Mouse (Mus musculus): ENCODE measurements around the gene Gm20388. TPM values are rescaled to one million over a fixed set of nuclear protein-coding genes. Genes with fewer than 3 reads are reported as not detected.

Gm20388 gene
- polyA plus RNA-seq, 1 experiment from 2014 or later = 7.4 TPM

DNA sequence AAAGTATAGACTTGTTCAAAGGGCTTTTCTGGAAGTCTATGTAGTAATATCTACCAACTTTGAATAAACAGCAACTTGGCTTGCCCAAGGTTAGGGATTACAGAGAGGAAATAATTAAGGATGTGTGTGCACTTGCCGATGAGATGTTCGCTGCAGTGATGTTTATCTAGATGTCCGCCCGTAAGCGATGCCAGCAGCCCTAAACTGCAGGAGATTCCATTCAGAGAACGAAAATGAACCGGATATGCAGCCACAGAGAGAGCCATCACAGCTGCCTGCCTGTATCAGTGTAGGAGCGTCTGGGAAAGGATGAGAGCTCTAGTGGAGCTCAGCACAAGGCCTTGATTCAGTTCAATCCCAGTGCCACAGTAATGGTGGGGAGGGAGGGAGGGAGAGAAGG lies 1125.0 kb downstream of the Gm20388 start:
- H3K9me3 ChIP-seq (replicated peaks; ENCODE audit: control insufficient read depth, low read length) = no peaks in the 10 kb centered on the region
- 0 out of 2 replicates have a peak, but pooled peaks have one; percentile 26 for ATAC-seq (ENCODE audit: insufficient read depth, low FRiP score)
- peak overlapping the region; percentile 38 for H3K27ac ChIP-seq (ENCODE audit: low read length)
- WGBS = 36% methylated on average over 8 of the region's 8 CpGs
- H3K27me3 ChIP-seq (ENCODE audit: control insufficient read depth, insufficient read depth, low read length) = 0 out of 2 replicates have a peak, but pooled peaks cover 3% of the 10 kb centered on the region
- H3K4me1 ChIP-seq (ENCODE audit: control insufficient read depth, insufficient read depth, low read length) = no peaks in the 10 kb centered on the region
- no peak overlapping the region for H3K4me3 ChIP-seq (replicated peaks; ENCODE audit: low read length)
- H3K36me3 ChIP-seq (ENCODE audit: control insufficient read depth, insufficient read depth, low read length) = no peaks in the 10 kb centered on the region
- H3K4me2 ChIP-seq (ENCODE audit: low read depth, low read length) = no peak overlapping the region
- H3K9ac ChIP-seq (ENCODE audit: low read length) = no peak overlapping the region

DNA sequence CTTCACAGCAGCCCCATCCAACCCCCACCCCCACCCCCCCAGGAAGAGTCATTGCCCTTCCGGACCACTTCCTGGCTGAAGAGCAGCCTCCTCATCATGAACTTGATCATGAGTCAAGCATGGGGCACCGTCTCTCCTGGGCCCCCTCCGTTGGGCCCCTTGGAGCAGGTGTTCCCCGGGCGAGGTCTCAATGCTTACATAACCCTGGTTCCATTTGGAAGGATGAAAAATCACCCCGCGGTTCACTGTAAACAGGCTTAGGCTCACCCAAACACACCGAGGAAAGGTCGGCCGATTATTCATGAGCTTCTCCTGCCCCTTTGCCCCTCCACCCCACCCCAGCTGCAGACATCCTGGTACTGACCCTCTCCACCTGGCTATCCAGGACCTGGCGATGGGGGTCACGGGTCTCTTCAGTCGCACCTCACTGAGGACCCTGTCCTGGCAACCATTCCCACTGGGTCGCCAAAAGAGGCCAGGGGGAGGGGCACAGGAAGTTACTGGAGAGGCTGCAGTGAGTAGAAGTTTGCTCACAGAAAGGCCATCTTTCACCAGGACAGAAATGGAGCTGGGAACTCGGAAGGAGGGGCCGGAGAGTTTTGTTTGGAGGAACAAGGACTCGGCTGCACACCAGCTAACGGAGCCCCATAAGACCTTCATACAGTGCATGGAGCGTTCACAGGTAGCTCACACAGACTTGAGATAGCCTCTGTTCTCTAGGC lies 1133.2 kb downstream of the Gm20388 start:
- peak; percentile 73 for ATAC-seq (ENCODE audit: insufficient read depth, low FRiP score)

DNA sequence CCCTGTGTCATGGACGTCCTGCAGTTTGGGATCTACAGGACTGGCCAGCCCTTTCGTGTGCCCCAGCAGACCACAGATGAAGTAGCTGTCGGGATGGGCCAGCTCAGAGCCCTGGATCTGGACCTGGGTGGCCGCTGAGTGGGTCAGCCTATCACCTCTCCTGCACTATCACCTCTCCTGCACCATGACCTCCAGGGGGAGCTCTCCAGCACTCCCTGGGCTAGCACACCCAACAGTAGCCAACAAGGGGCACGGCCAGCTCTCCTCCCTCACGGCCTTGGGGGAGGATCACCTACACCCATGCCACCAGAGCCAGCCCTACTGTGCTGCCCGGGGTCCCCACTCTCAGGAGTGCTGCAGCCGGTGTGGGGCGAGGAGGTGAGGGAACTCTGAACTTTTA lies 1136.8 kb downstream of the Gm20388 start:
- Histone ChIP-seq H3K4me2 (ENCODE audit: low read depth, low read length) (no peak overlapping the region), H3K36me3 (ENCODE audit: control insufficient read depth, insufficient read depth, low read length) (no peaks in the 10 kb centered on the region), H3K4me3 (replicated peaks; ENCODE audit: low read length) (no peak overlapping the region), H3K9me3 (replicated peaks; ENCODE audit: control insufficient read depth, low read length) (no peaks in the 10 kb centered on the region), H3K27ac (ENCODE audit: low read length) (no peak overlapping the region), H3K4me1 (ENCODE audit: control insufficient read depth, insufficient read depth, low read length) (peaks cover 17% of the 10 kb centered on the region), H3K27me3 (ENCODE audit: control insufficient read depth, insufficient read depth, low read length) (no peaks in the 10 kb centered on the region), H3K9ac (ENCODE audit: low read length) (no peak overlapping the region)
- ATAC-seq (ENCODE audit: insufficient read depth, low FRiP score) = no peak
- 70% methylated on average over 9 of the region's 9 CpGs for WGBS

More for the DNA sequence above, 1133.2 kb downstream of the Gm20388 start:
- Histone ChIP-seq H3K9ac (ENCODE audit: low read length) (peak overlapping the region; percentile 12; the same call in 1 of the 2 replicates), H3K4me2 (ENCODE audit: low read depth, low read length) (peak overlapping the region; percentile 44), H3K4me3 (replicated peaks; ENCODE audit: low read length) (no peak overlapping the region), H3K36me3 (ENCODE audit: control insufficient read depth, insufficient read depth, low read length) (no peaks in the 10 kb centered on the region), H3K4me1 (ENCODE audit: control insufficient read depth, insufficient read depth, low read length) (peaks cover 17% of the 10 kb centered on the region), H3K9me3 (replicated peaks; ENCODE audit: control insufficient read depth, low read length) (no peaks in the 10 kb centered on the region), H3K27me3 (ENCODE audit: control insufficient read depth, insufficient read depth, low read length) (no peaks in the 10 kb centered on the region), H3K27ac (ENCODE audit: low read length) (peak overlapping the region; percentile 64)
- WGBS = 10% methylated on average over 19 of the region's 19 CpGs

DNA sequence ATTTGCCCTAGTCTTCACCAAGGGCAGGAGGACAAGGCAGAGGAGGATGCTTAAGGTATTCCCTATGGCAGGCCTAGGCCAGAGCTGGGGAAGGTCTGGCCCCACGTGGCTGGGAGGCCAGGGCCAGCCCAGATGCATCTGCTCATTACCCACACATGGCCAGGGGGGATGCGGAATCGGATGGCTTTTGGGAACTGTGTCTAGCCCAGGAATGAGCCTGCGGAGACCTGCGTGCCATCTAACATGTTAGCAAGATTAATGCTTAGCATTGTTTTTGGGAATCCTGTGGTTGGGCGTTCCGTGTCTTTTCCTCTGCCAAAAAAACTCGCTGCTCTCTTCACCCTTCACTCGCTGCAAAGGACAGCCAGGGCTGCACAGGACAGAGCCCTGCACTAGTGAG lies 1147.4 kb downstream of the Gm20388 start:
- Histone ChIP-seq H3K27ac (ENCODE audit: low read length) (no peak overlapping the region), H3K4me1 (ENCODE audit: control insufficient read depth, insufficient read depth, low read length) (no peaks in the 10 kb centered on the region), H3K27me3 (ENCODE audit: control insufficient read depth, insufficient read depth, low read length) (no peaks in the 10 kb centered on the region), H3K9me3 (replicated peaks; ENCODE audit: control insufficient read depth, low read length) (no peaks in the 10 kb centered on the region), H3K4me2 (ENCODE audit: low read depth, low read length) (no peak overlapping the region), H3K9ac (ENCODE audit: low read length) (no peak overlapping the region), H3K36me3 (ENCODE audit: control insufficient read depth, insufficient read depth, low read length) (no peaks in the 10 kb centered on the region), H3K4me3 (replicated peaks; ENCODE audit: low read length) (no peak overlapping the region)
- no peak for ATAC-seq (ENCODE audit: insufficient read depth, low FRiP score)
- WGBS = 64% methylated on average over 9 of the region's 9 CpGs

DNA sequence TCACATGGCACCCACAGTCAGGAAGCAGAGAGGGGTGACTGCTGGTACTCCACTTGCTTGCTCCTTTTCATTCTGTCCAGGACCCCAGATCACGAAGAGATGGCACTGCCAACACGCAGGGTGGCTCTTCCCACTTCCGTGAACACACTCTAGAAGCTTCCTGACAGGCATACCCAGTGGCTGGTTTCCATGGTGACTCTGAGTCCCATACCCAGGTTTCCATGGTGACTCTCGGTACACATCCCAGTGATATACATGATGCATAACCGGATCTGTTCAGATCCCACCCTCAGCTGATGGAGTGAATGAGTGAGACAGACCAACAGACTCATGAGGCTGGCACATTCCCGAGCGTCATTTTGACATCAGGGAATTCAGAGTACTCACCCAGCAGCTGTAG lies 1148.5 kb downstream of the Gm20388 start:
- Histone ChIP-seq H3K9me3 (replicated peaks; ENCODE audit: control insufficient read depth, low read length) (no peaks in the 10 kb centered on the region), H3K27me3 (ENCODE audit: control insufficient read depth, insufficient read depth, low read length) (no peaks in the 10 kb centered on the region), H3K4me1 (ENCODE audit: control insufficient read depth, insufficient read depth, low read length) (no peaks in the 10 kb centered on the region), H3K27ac (ENCODE audit: low read length) (no peak overlapping the region), H3K4me3 (replicated peaks; ENCODE audit: low read length) (no peak overlapping the region), H3K9ac (ENCODE audit: low read length) (no peak overlapping the region), H3K36me3 (ENCODE audit: control insufficient read depth, insufficient read depth, low read length) (no peaks in the 10 kb centered on the region), H3K4me2 (ENCODE audit: low read depth, low read length) (no peak overlapping the region)
- WGBS = 84% methylated on average over 7 of the region's 7 CpGs
- no peak for ATAC-seq (ENCODE audit: insufficient read depth, low FRiP score)

DNA sequence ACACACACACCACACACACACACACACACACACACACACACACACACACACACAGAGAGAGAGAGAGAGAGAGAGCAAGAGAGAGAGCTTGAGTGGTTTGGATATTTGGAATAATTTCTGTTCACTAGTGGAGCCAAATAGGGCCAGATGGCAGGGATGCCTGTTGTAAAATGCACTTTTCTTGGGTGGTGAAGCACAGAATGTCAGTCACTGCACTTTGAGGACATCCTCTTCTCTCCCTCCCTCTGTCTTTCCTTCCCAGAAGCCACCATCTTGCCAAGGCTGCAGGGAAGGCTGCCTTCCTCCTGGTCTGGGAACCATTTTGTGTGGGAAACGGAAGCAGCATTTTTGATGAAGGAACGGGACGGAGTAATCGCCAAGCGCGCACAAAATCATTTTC lies 1151.9 kb downstream of the Gm20388 start:
- ATAC-seq (ENCODE audit: insufficient read depth, low FRiP score) = no peak
- Histone ChIP-seq H3K4me2 (ENCODE audit: low read depth, low read length) (no peak overlapping the region), H3K4me3 (replicated peaks; ENCODE audit: low read length) (no peak overlapping the region), H3K4me1 (ENCODE audit: control insufficient read depth, insufficient read depth, low read length) (no peaks in the 10 kb centered on the region), H3K27ac (ENCODE audit: low read length) (no peak overlapping the region), H3K36me3 (ENCODE audit: control insufficient read depth, insufficient read depth, low read length) (peaks cover 5% of the 10 kb centered on the region; the same call in 1 of the 2 replicates), H3K9me3 (replicated peaks; ENCODE audit: control insufficient read depth, low read length) (no peaks in the 10 kb centered on the region), H3K9ac (ENCODE audit: low read length) (no peak overlapping the region), H3K27me3 (ENCODE audit: control insufficient read depth, insufficient read depth, low read length) (no peaks in the 10 kb centered on the region)
- 91% methylated on average over 6 of the region's 6 CpGs for WGBS

DNA sequence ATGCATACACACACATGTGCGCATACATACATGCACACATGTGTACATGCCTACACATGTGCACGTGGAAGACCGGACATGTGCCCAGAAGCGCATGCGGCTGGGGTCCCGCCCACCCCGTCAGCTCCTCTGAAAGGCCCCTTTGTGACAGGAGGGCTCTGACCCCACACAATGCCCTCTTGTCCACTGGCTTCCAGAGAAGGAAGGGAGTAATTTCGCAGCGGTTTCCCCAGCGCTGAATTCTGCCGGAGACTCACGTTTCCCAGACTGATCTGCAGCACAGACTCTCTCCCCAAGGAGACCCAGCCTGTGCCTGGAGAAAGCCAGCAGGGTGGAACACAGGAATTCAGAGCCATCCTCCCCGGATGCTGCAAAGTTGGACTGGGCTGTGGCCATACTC lies 1153.0 kb downstream of the Gm20388 start:
- ATAC-seq (ENCODE audit: insufficient read depth, low FRiP score) = no peak; the same call in 1 of the 2 replicates
- Histone ChIP-seq H3K27me3 (ENCODE audit: control insufficient read depth, insufficient read depth, low read length) (no peaks in the 10 kb centered on the region), H3K36me3 (ENCODE audit: control insufficient read depth, insufficient read depth, low read length) (peaks cover 5% of the 10 kb centered on the region; the same call in 1 of the 2 replicates), H3K4me3 (replicated peaks; ENCODE audit: low read length) (no peak overlapping the region), H3K4me1 (ENCODE audit: control insufficient read depth, insufficient read depth, low read length) (no peaks in the 10 kb centered on the region), H3K27ac (ENCODE audit: low read length) (0 out of 2 replicates have a peak overlapping the region, but pooled peaks have one; percentile 2), H3K4me2 (ENCODE audit: low read depth, low read length) (no peak overlapping the region), H3K9me3 (replicated peaks; ENCODE audit: control insufficient read depth, low read length) (no peaks in the 10 kb centered on the region), H3K9ac (ENCODE audit: low read length) (no peak overlapping the region)
- WGBS = 63% methylated on average over 13 of the region's 13 CpGs

DNA sequence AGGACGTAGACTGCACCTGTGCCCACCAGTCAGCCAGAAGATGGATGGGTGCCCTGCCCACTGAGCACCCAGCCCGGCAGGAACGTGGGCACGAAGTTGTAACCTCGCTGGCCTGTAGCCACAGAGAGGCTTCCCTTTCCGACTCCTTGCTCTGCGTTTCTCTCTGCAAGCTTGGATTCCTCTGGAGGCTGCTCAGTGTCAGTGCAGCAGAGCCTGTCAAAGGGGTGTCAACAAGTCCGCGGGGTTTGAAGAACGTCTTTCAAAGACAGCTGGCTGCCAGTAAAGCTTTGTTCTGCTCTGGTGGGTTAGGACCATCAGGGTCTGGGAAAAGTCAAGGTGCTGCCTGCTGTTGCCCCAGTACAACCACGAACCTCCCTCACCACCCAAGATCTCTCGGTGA lies 1160.8 kb downstream of the Gm20388 start:
- peak; percentile 32; the same call in 1 of the 2 replicates for ATAC-seq (ENCODE audit: insufficient read depth, low FRiP score)
- Histone ChIP-seq H3K9me3 (replicated peaks; ENCODE audit: control insufficient read depth, low read length) (no peaks in the 10 kb centered on the region), H3K9ac (ENCODE audit: low read length) (peak overlapping the region; percentile 57; the same call in 1 of the 2 replicates), H3K4me3 (replicated peaks; ENCODE audit: low read length) (no peak overlapping the region), H3K27me3 (ENCODE audit: control insufficient read depth, insufficient read depth, low read length) (peaks cover 16% of the 10 kb centered on the region), H3K4me2 (ENCODE audit: low read depth, low read length) (no peak overlapping the region), H3K4me1 (ENCODE audit: control insufficient read depth, insufficient read depth, low read length) (peaks cover 19% of the 10 kb centered on the region; the same call in 1 of the 2 replicates), H3K36me3 (ENCODE audit: control insufficient read depth, insufficient read depth, low read length) (no peaks in the 10 kb centered on the region), H3K27ac (ENCODE audit: low read length) (peak overlapping the region; percentile 51)
- 9% methylated on average over 12 of the region's 12 CpGs for WGBS

DNA sequence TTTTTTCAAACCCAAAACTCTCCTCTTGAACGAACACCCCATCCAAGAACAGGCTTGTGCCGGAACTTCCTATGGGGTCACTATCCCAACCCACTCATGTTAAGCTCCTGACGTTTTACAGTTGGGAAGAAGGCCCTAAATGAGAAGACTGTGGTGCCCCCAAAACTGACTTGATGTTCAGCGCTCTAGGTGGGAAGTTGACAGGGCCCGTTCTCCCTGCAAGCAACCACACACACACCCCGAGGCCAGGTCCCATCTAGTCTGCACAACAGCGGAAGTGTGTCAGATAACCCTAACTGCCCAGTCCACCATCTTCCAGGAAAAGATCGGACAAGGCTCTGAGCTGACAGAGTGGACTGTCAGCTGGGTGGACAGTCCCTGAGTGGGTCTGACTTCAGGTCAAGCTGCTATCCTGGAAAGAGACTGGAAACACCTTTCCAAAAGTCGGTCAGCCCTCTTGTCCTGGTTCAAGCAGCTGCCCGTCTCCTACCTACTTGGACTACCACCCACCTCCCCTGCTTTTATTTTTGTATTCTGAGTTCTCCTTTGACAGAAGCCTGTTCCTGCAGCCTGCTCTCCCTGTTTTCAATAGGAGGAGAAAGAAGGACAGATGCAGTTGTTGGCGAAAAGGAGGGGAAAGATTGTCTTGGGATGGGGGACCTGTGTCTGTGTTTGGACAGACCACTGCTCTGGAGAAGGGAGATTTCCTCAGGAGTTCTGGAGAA lies 1161.9 kb downstream of the Gm20388 start:
- Histone ChIP-seq H3K4me3 (replicated peaks; ENCODE audit: low read length) (peak overlapping the region; percentile 31), H3K27me3 (ENCODE audit: control insufficient read depth, insufficient read depth, low read length) (peaks cover 27% of the 10 kb centered on the region), H3K9ac (ENCODE audit: low read length) (peak overlapping the region; percentile 76), H3K27ac (ENCODE audit: low read length) (peak overlapping the region; percentile 92), H3K4me1 (ENCODE audit: control insufficient read depth, insufficient read depth, low read length) (peaks cover 19% of the 10 kb centered on the region; the same call in 1 of the 2 replicates), H3K4me2 (ENCODE audit: low read depth, low read length) (peak overlapping the region; percentile 69), H3K36me3 (ENCODE audit: control insufficient read depth, insufficient read depth, low read length) (no peaks in the 10 kb centered on the region), H3K9me3 (replicated peaks; ENCODE audit: control insufficient read depth, low read length) (no peaks in the 10 kb centered on the region)
- WGBS = 29% methylated on average over 11 of the region's 11 CpGs
- no peak for ATAC-seq (ENCODE audit: insufficient read depth, low FRiP score)
